ENCODE assay signal across 11 mouse cellular contexts in genomic region chr14:71249387-71249965, GRCm38 (mm10).
DNase-seq lines count a peak whose midpoint lies in the region; ATAC-seq and TF ChIP-seq lines count a peak whose summit lies in the region.
"Had no signal": no experiment of that assay in that cellular context is flagged by ENCODE, and none has a peak within 500 bp of the region (broad histone marks: within the 10 kb centered on the region; RNA-seq: fewer than 3 reads in every experiment).

No protein-coding gene starts in this region.

- H3K4me1 ChIP-seq in forebrain, embryonic 16.5 days (replicated peaks; ENCODE audit: control insufficient read depth, insufficient read depth, low read length): peaks cover 6% of the 10 kb centered on the region
- H3K4me1 ChIP-seq in kidney, adult 2 months (ENCODE audit: control insufficient read depth, insufficient read depth, low read length): no peaks in the 10 kb centered on the region

- no peak overlapping the region for H3K9ac ChIP-seq in forebrain, embryonic 16.5 days (replicated peaks; ENCODE audit: low read depth, low read length)

- H3K4me3 ChIP-seq in forebrain, embryonic 16.5 days (replicated peaks; ENCODE audit: low read length): no peak overlapping the region
- no peak overlapping the region for H3K4me3 ChIP-seq in kidney, adult 2 months (ENCODE audit: insufficient read depth, low read depth, low read length)
- H3K4me3 ChIP-seq: erythroblast, embryonic 14.5 days; megakaryocyte, embryonic 14.5 days had no signal

- H3K36me3 ChIP-seq in forebrain, embryonic 16.5 days (ENCODE audit: control insufficient read depth, insufficient read depth): no peaks in the 10 kb centered on the region
- H3K36me3 ChIP-seq in kidney, adult 2 months (ENCODE audit: control insufficient read depth, insufficient read depth, low read length): no peaks in the 10 kb centered on the region

- no peaks in the 10 kb centered on the region for H3K27me3 ChIP-seq in forebrain, embryonic 16.5 days (replicated peaks; ENCODE audit: control insufficient read depth, insufficient read depth, low read length)
- H3K27me3 ChIP-seq in kidney, adult 2 months (replicated peaks; ENCODE audit: control insufficient read depth, insufficient read depth, low read length): no peaks in the 10 kb centered on the region

- TF ChIP-seq POLR2A in kidney, adult 2 months (IDR thresholded peaks at IDR 0.05; ENCODE audit: low read depth, low read length): no peak

- no peak for TF ChIP-seq CTCF in kidney, adult 2 months (conservative IDR thresholded peaks at IDR 0.05; ENCODE audit: insufficient read depth, insufficient read length, low read depth, low read length)

- intact Hi-C loops in left cerebral cortex, postnatal 25 days (cut with DNase I): no loop called here

- peak; percentile 79 to 81 for DNase-seq in cerebellum, postnatal 14 days
- no peak for DNase-seq in cerebellum, adult 11 months
- DNase-seq in MEL-GATA-1-ER (ENCODE audit: extremely low read depth, low read depth): peak; percentile 36
- DNase-seq in gastrocnemius, postnatal 4 days (ENCODE audit: low spot score in 2 of 2): no peak
- no peak for DNase-seq in kidney, adult 2 months
- no peak for DNase-seq in left cerebral cortex, postnatal 25 days (ENCODE audit: low spot score in 2 of 2)

- H3K9me3 ChIP-seq in forebrain, embryonic 16.5 days (ENCODE audit: control insufficient read depth, low read length): no peaks in the 10 kb centered on the region

- WGBS in forebrain, embryonic 16.5 days: 31% methylated on average over 7 of the region's 7 CpGs
- WGBS in kidney, adult 2 months: 57% methylated on average over 7 of the region's 7 CpGs

- no peak overlapping the region for H3K4me2 ChIP-seq in forebrain, embryonic 16.5 days (ENCODE audit: low read length)

- H3K27ac ChIP-seq in forebrain, embryonic 16.5 days (ENCODE audit: low read length): no peak overlapping the region
- no peak overlapping the region for H3K27ac ChIP-seq in kidney, adult 2 months (ENCODE audit: insufficient read depth, low read depth, low read length)

- ATAC-seq in forebrain, embryonic 16.5 days: peak; percentile 77
- peak; percentile 92 for ATAC-seq in megakaryocyte-erythroid progenitor cell, adult 5-6 weeks (replicated peaks; ENCODE audit: low FRiP score, low TSS enrichment, poor library complexity, severe bottlenecking)
- ATAC-seq: intestine, postnatal 0 days had no signal

Comparison
In these comparisons a context has a peak if more than half of its experiments do, and no peak if none do; other contexts are left out.
1. DNase-seq: peak in cerebellum, postnatal 14 days (2 of 2) and MEL-GATA-1-ER (single experiment); none in cerebellum, adult 11 months (single experiment), gastrocnemius, postnatal 4 days (0 of 2), kidney, adult 2 months (single experiment) and left cerebral cortex, postnatal 25 days (0 of 2).